Mouse (Mus musculus) lung, embryonic 14.5 days (tissue): ENCODE data around the gene Dock6. TPM values are rescaled to one million over a fixed set of nuclear protein-coding genes. Genes with fewer than 3 reads are reported as not detected.
"Not testable (repeated sequence)": the region's sequence is repeated elsewhere in the genome, so short reads cannot be mapped to it uniquely, and the experiment has no call there.

ENCODE experiments used
- ATAC-seq: fragments of 200-750 bp; cut with Nextera tagmentation; 2 replicates; pipeline ENCODE4 v1.8.0; 2017; ENCODE audit warnings: mild to moderate bottlenecking, moderate TSS enrichment, moderate library complexity; ENCODE audit not compliant: insufficient read depth
- DNase-seq: peaks from one replicate; pipeline ENCODE4 v3.0.0-alpha.2; 2015
- H3K27ac ChIP-seq: fragments of 300-500 bp; sonication (generic); 2 replicates; pipeline ENCODE4 v1.5.1; 2014; ENCODE audit warnings: low read depth, mild to moderate bottlenecking, moderate library complexity
- H3K27me3 ChIP-seq: fragments of 300-500 bp; sonication (generic); 2 replicates; pipeline ENCODE4 v1.6.1; 2014; ENCODE audit warnings: low read length, control low read depth; ENCODE audit not compliant: insufficient read depth
- H3K36me3 ChIP-seq: fragments of 300-500 bp; sonication (generic); 2 replicates; pipeline ENCODE4 v1.6.1; 2014; ENCODE audit warnings: control low read depth; ENCODE audit not compliant: insufficient read depth
- H3K4me1 ChIP-seq: fragments of 300-500 bp; sonication (generic); 2 replicates; pipeline ENCODE4 v1.6.1; 2014; ENCODE audit warnings: antibody characterized with exemption, control low read depth; ENCODE audit not compliant: insufficient read depth
- H3K4me2 ChIP-seq: fragments of 300-500 bp; sonication (generic); 2 replicates; pipeline ENCODE4 v1.6.1; 2014; ENCODE audit warnings: mild to moderate bottlenecking
- H3K4me3 ChIP-seq: fragments of 300-500 bp; sonication (generic); 2 replicates; pipeline ENCODE4 v1.5.1; 2014; ENCODE audit warnings: low read depth, low read length
- H3K9ac ChIP-seq: fragments of 300-500 bp; sonication (generic); 2 replicates; pipeline ENCODE4 v1.6.1; 2014
- H3K9me3 ChIP-seq: fragments of 300-500 bp; sonication (generic); 2 replicates; pipeline ENCODE4 v1.6.1; 2016; ENCODE audit warnings: low read depth, low read length, control low read depth
- CTCF ChIP-seq: IDR thresholded peaks from 2 replicates; pipeline ENCODE4 v1.5.1; 2016; ENCODE audit warnings: antibody characterized with exemption, low read depth
- WGBS: fragments of 180-500 bp; shearing (Covaris S2); extraction: QIAGEN DNeasy Blood & Tissue Kit; methylation state at CpG from one replicate; pipeline ENCODE4 v1.1.7; 2014; 5-methylcytosine and 5-hydroxymethylcytosine counted together
- polyA plus RNA-seq: library from polyadenylated mRNA; unstranded; fragments of >200 nt; fragmentation: Nextera tagmentation; extraction: Ambion mirVana; gene quantifications from 2 replicates; pipeline ENCODE4 v1.2.1, GENCODE M21; 2014

Gene Dock6
- polyA plus RNA-seq, 1 experiment from 2014 or later = 60.9 TPM

DNA sequence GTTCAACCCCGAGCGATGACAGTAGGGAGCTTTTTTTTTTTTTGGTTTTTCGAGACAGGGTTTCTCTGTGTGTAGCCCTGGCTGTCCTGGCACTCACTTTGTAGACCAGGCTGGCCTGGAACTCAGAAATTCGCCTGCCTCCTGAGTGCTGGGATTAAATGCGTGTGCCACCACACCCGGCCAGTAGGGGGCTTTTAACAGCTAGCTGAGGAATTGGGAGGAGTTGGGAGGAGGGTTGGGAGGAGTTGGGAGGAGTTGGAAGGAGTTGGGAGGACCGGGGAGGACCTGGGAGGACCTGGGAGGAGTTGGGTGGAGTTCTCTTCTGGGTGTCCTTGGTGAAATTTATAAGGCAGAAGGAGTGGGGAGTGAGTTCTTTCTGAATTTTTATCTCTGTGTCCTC is 16.9 kb upstream of the Dock6 start:
- not testable (repeated sequence) for H3K9me3 ChIP-seq, ATAC-seq, H3K9ac ChIP-seq, H3K4me2 ChIP-seq, H3K4me1 ChIP-seq, H3K27ac ChIP-seq, H3K36me3 ChIP-seq, H3K4me3 ChIP-seq, H3K27me3 ChIP-seq
- DNase-seq = peak; percentile 56
- 55% methylated on average over 7 of the region's 7 CpGs for WGBS
- TF ChIP-seq CTCF = peak; percentile 62

DNA sequence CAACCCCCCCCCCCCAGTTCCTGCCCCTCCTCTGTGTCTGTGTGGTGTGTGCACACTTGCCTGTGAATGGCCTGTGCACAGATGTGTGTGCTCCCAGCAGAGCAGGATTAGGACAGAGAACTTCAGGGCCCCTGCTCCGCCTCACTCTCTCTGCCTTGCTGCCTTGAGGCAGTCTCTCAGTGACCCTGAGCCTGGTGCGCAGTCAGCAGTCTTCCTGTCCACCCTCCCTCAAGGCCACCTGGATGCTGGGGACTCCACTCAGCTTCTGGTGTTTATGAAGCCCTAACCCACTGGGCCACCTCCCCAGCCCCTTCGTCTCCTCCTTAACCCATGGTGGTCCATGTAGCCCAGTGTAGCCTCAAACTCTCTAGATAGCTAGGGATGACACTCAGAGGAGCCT is 15.3 kb upstream of the Dock6 start:
- no peaks in the 10 kb centered on the region for H3K27me3 ChIP-seq

DNA sequence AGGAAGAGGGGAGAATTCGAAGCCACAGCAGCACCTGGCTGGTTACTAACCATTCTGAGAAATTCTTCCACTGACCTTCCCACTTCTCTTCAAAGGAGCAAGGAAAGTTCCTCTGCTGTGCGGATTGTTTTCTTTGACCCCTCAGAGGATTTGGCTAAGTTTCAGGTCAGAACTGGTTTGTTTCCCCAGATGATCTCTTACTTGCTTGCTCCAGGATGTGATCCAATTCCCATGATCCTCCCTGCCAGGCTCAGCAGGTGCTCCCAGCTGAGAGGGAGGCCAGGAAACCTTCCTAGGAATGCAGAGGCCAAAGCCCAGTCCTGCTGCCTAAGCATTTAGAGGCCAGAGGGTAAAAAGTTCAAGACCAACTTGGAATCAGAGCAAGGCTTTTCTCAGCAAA is 14.2 kb upstream of the Dock6 start:
- Histone ChIP-seq H3K9ac (no peak overlapping the region), H3K4me1 (no peaks in the 10 kb centered on the region), H3K27ac (no peak overlapping the region), H3K4me2 (no peak overlapping the region), H3K4me3 (no peak overlapping the region), H3K36me3 (no peaks in the 10 kb centered on the region), H3K27me3 (no peaks in the 10 kb centered on the region), H3K9me3 (peaks cover 3% of the 10 kb centered on the region; the same call in 1 of the 2 replicates)
- 42% methylated on average over 2 of the region's 2 CpGs for whole genome bisulfite sequencing
- ATAC-seq = no peak
- no peak for TF ChIP-seq CTCF
- DNase-seq = no peak

More for the DNA sequence above, 15.3 kb upstream of the Dock6 start:
- Histone ChIP-seq H3K27ac (no peak overlapping the region), H3K4me2 (no peak overlapping the region), H3K9me3 (no peaks in the 10 kb centered on the region), H3K4me3 (no peak overlapping the region), H3K4me1 (no peaks in the 10 kb centered on the region), H3K9ac (no peak overlapping the region), H3K36me3 (no peaks in the 10 kb centered on the region)
- no peak for TF ChIP-seq CTCF
- ATAC-seq (no peak), DNase-seq (no peak)
- 74% methylated on average over 3 of the region's 3 CpGs for WGBS

DNA sequence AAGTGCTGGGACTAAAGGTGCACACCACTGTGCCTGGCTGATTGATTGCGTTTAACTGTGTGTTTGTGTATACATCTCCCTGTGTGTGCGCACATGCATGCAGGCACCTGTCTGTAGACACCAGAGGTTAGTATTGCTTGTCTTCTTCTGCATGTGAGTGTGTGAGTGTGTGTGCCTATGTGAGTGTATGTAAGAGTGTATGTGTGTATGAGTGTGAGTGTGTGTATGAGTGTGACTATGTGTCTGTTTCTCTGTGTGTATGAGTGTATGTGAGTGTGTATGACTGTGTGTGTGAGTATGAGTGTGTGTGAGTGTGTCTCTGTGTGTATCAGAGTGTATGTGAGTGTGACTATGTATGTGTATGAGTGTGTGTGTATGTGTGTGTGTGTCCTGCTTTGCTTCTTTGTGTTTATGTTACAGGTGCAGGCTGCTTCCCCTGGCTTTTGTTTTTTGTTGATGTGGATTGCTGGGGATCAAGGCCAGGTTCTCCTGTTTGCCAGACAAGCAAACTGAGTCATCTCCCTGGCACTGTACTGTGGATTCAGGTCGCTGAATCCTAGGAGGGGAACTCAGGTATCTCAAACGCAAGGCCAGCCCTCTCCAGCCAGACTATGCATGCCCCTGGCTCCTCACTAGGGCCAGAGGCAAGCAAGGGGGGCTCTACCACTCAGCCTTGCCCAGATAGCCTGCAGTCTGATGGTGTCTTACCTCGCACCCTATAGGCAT is 13.4 kb upstream of the Dock6 start:
- no peak for TF ChIP-seq CTCF
- H3K4me1 ChIP-seq = no peaks in the 10 kb centered on the region
- H3K4me2 ChIP-seq = no peak overlapping the region
- WGBS = 50% methylated on average over 5 of the region's 5 CpGs
- no peaks in the 10 kb centered on the region for H3K36me3 ChIP-seq
- ATAC-seq (no peak), DNase-seq (no peak)
- no peak overlapping the region for H3K9ac ChIP-seq
- peaks cover 3% of the 10 kb centered on the region; the same call in 1 of the 2 replicates for H3K9me3 ChIP-seq
- H3K4me3 ChIP-seq = no peak overlapping the region
- H3K27ac ChIP-seq = peak overlapping the region; percentile 39; the same call in 1 of the 2 replicates
- no peaks in the 10 kb centered on the region for H3K27me3 ChIP-seq

DNA sequence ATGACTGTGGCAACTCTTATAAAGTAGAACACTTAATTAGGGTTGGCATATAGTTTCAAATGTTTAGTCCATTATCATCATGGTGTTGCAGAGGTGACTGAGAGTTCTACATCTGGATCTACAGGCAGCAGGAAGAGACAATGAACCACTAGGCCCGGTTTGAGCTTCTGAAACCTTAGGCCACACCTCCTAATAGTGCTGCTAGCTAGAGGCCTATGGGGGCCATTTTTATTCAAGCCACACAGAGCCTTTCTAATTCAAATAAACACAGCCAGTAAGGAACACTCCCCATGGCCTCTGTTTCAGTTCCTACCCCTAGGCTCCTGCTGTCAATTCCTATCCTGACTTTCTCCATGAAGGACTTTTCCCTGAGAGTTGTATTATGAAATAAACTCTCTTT is 9.7 kb upstream of the Dock6 start:
- H3K36me3 ChIP-seq = no peaks in the 10 kb centered on the region
- ATAC-seq (no peak), DNase-seq (no peak)
- no peaks in the 10 kb centered on the region for H3K4me1 ChIP-seq
- H3K9ac ChIP-seq = no peak overlapping the region
- no peak overlapping the region for H3K4me3 ChIP-seq
- TF ChIP-seq CTCF = no peak
- H3K27me3 ChIP-seq = no peaks in the 10 kb centered on the region
- 68% methylated on average over 1 of the region's 1 CpGs for WGBS
- no peak overlapping the region for H3K27ac ChIP-seq
- no peak overlapping the region for H3K4me2 ChIP-seq
- H3K9me3 ChIP-seq = peaks cover 3% of the 10 kb centered on the region; the same call in 1 of the 2 replicates

DNA sequence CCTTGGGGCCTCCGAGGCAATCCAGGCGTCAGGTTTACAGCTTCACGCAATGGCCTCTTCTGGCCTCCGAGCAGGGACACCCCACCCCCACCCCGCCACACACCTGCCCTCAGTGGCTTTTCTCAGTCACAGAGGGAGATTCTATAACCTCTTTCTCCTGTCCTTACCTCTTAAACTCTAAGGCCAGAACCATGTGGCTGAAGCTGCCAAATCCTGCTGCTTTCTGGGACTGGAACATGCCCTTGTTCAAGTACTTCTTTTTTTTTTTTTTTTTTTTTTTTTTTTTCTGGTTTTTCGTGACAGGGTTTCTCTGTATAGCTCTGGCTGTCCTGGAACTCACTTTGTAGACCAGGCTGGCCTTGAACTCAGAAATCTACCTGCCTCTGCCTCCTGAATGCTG is 7.9 kb upstream of the Dock6 start:
- H3K27me3 ChIP-seq, H3K4me2 ChIP-seq, ATAC-seq, H3K9ac ChIP-seq, H3K27ac ChIP-seq, H3K4me3 ChIP-seq, H3K4me1 ChIP-seq, H3K36me3 ChIP-seq, H3K9me3 ChIP-seq, DNase-seq: not testable (repeated sequence)
- 52% methylated on average over 6 of the region's 6 CpGs for WGBS

DNA sequence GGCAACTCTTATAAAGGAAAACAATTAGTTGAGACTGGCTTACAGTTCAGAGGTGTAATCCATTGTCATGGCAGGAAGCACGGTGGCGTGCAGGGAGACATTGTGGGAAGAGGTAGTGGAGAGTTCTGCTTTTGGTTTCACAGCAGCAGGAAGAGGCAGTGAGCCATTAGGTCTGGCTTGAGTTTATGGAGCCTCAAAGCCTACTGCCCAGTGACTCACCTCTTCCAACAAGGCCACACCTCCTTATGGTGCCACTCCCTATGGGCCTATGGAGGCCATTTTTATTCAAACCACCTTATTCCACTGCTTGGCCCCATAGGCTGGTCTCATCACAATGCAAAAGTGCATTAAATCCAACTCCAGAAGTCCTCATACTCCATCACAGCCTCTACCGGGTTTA is 7.2 kb upstream of the Dock6 start:
- 87% methylated on average over 3 of the region's 3 CpGs for WGBS
- H3K36me3 ChIP-seq = no peaks in the 10 kb centered on the region
- H3K9ac ChIP-seq = no peak overlapping the region
- DNase-seq (no peak), ATAC-seq (no peak)
- TF ChIP-seq CTCF = no peak
- no peak overlapping the region for H3K4me3 ChIP-seq
- H3K4me1 ChIP-seq = no peaks in the 10 kb centered on the region
- H3K4me2 ChIP-seq = no peak overlapping the region
- H3K27me3 ChIP-seq = no peaks in the 10 kb centered on the region
- H3K27ac ChIP-seq = no peak overlapping the region
- peaks cover 3% of the 10 kb centered on the region; the same call in 1 of the 2 replicates for H3K9me3 ChIP-seq

DNA sequence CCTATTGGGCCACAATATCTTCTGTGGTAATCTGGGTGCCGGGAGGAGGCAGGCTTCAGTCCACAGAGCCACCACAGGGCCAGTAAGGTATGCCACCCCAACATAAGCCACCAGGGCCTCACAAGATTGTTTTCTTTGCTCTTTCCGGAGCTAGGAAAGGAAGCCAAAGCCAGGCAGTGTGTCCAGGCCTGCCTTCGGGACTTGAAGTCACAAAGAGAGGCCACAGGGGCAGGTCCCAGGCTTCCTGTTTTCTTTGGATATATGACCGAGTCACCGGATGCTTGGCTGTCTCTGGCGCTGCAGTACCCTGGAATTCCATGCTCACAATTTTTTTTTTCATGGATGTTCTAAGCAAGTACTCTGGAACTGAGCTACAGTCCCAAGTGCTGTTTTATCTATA is 5.6 kb upstream of the Dock6 start:
- H3K9ac ChIP-seq = no peak overlapping the region
- H3K4me2 ChIP-seq = no peak overlapping the region
- no peak overlapping the region for H3K4me3 ChIP-seq
- 48% methylated on average over 6 of the region's 6 CpGs for WGBS
- H3K4me1 ChIP-seq = no peaks in the 10 kb centered on the region
- DNase-seq = peak; percentile 79
- no peaks in the 10 kb centered on the region for H3K27me3 ChIP-seq
- peaks cover 3% of the 10 kb centered on the region; the same call in 1 of the 2 replicates for H3K9me3 ChIP-seq
- peak; percentile 33; the same call in 1 of the 2 replicates for TF ChIP-seq CTCF
- H3K27ac ChIP-seq = peak overlapping the region; percentile 58; the same call in 1 of the 2 replicates
- peak; percentile 62; the same call in 1 of the 2 replicates for ATAC-seq
- H3K36me3 ChIP-seq = no peaks in the 10 kb centered on the region
